Mouse (Mus musculus) MEL (cell line): ENCODE measurements at regions not wholly inside any gene's neighbourhood (a gene's known extent, or its start where the extent isn't known, plus 50 kb on each side); places are given as distances from the start of the nearest gene placed in this dataset.

Experiments
- DNase-seq: peaks from one replicate; pipeline ENCODE4 v3.0.0; 2011; ENCODE audit warnings: low read depth, low spot score
- H3K27ac ChIP-seq: 2 replicates; pipeline ENCODE4 v1.5.1; 2012; ENCODE audit warnings: low read depth, mild to moderate bottlenecking, control low read depth, low read length, moderate library complexity; ENCODE audit not compliant: control insufficient read depth
- H3K27me3 ChIP-seq, 2 experiments: fragments of 150-350 bp in 1 of 2; sonication (generic) in 1 of 2; 2 replicates each; pipeline ENCODE4 v1.6.1; 2012; ENCODE audit warnings: low read length in 2 of 2, mild to moderate bottlenecking in 2 of 2, improper control_type of control experiment in 1 of 2, moderate library complexity in 1 of 2; ENCODE audit not compliant: insufficient read depth in 2 of 2, control insufficient read depth in 1 of 2
- H3K36me3 ChIP-seq, 2 experiments: 2 replicates each; pipeline ENCODE4 v1.6.1; 2012 to 2014; ENCODE audit warnings: low read length in 2 of 2, improper control_type of control experiment in 1 of 2, inconsistent platforms in 1 of 2, mild to moderate bottlenecking in 1 of 2; ENCODE audit not compliant: insufficient read depth in 2 of 2, control insufficient read depth in 1 of 2
- H3K4me1 ChIP-seq, 2 experiments: fragments of 150-350 bp in 1 of 2; sonication (generic) in 1 of 2; 2 replicates each; pipeline ENCODE4 v1.6.1; 2012; ENCODE audit warnings: low read length in 2 of 2, improper control_type of control experiment in 1 of 2, mild to moderate bottlenecking in 1 of 2; ENCODE audit not compliant: insufficient read depth in 2 of 2, control insufficient read depth in 1 of 2
- H3K4me3 ChIP-seq, 2 experiments: fragments of 150-350 bp in 1 of 2; sonication (generic) in 1 of 2; 2 replicates each; pipeline ENCODE4 v1.5.1; 2012; ENCODE audit warnings: low read depth in 2 of 2, low read length in 2 of 2, mild to moderate bottlenecking in 2 of 2, moderate library complexity in 2 of 2, control low read depth in 1 of 2, improper control_type of control experiment in 1 of 2; ENCODE audit not compliant: control insufficient read depth in 1 of 2, insufficient read depth in 1 of 2
- H3K79me2 ChIP-seq: 2 replicates; pipeline ENCODE4 v1.6.1; 2012; ENCODE audit warnings: mild to moderate bottlenecking, low read length, moderate library complexity; ENCODE audit not compliant: control insufficient read depth, poor library complexity, insufficient read depth
- H3K9ac ChIP-seq: 2 replicates; pipeline ENCODE4 v1.6.1; 2012; ENCODE audit warnings: low read depth, mild to moderate bottlenecking, control low read depth, low read length, moderate library complexity; ENCODE audit not compliant: control insufficient read depth, poor library complexity, severe bottlenecking
- H3K9me3 ChIP-seq: fragments of 150-350 bp; sonication (generic); replicated peaks from 2 replicates; pipeline ENCODE4 v1.6.1; 2012; ENCODE audit warnings: mild to moderate bottlenecking, low read length, improper control_type of control experiment, moderate library complexity; ENCODE audit not compliant: insufficient read depth
- CHD2 ChIP-seq: IDR thresholded peaks from 2 replicates; pipeline ENCODE4 v1.6.1; 2011; ENCODE audit warnings: low read length, improper control_type of control experiment
- E2F4 ChIP-seq: IDR thresholded peaks from 2 replicates; pipeline ENCODE4 v1.6.1; 2011; ENCODE audit warnings: low read depth, low read length, improper control_type of control experiment, borderline replicate concordance
- EP300 ChIP-seq, 2 experiments: IDR thresholded peaks; 2 replicates each; pipeline ENCODE4 v1.6.1; 2011; ENCODE audit warnings: improper control_type of control experiment in 2 of 2, low read length in 2 of 2, low read depth in 1 of 2, mild to moderate bottlenecking in 1 of 2
- ETS1 ChIP-seq: IDR thresholded peaks from 2 replicates; pipeline ENCODE4 v1.6.1; 2012; ENCODE audit warnings: low read depth, mild to moderate bottlenecking, inconsistent platforms, low read length, improper control_type of control experiment, moderate library complexity
- GABPA ChIP-seq: IDR thresholded peaks from 2 replicates; pipeline ENCODE4 v1.6.1; 2012; ENCODE audit warnings: low read depth, mild to moderate bottlenecking, inconsistent platforms, low read length, improper control_type of control experiment, moderate library complexity
- JUND ChIP-seq: IDR thresholded peaks from 2 replicates; pipeline ENCODE4 v1.6.1; 2011; ENCODE audit warnings: low read depth, mild to moderate bottlenecking, improper control_type of control experiment, low read length
- MAX ChIP-seq: IDR thresholded peaks from 2 replicates; pipeline ENCODE4 v1.6.1; 2011; ENCODE audit warnings: low read length, improper control_type of control experiment
- MXI1 ChIP-seq: IDR thresholded peaks from 2 replicates; pipeline ENCODE4 v1.6.1; 2011; ENCODE audit warnings: mild to moderate bottlenecking, low read depth, low read length, improper control_type of control experiment
- NELFE ChIP-seq: IDR thresholded peaks from 2 replicates; pipeline ENCODE4 v1.6.1; 2011; ENCODE audit warnings: low read depth, low read length, improper control_type of control experiment
- POLR2A ChIP-seq, 2 experiments: IDR thresholded peaks; 2 replicates each; pipeline ENCODE4 v1.6.1; 2011 to 2012; ENCODE audit warnings: low read length in 2 of 2, mild to moderate bottlenecking in 2 of 2, control low read depth in 1 of 2, improper control_type of control experiment in 1 of 2, low read depth in 1 of 2, moderate library complexity in 1 of 2; ENCODE audit not compliant: control insufficient read depth in 1 of 2, insufficient read depth in 1 of 2, poor library complexity in 1 of 2
- POLR2AphosphoS5 ChIP-seq: IDR thresholded peaks from 2 replicates; pipeline ENCODE4 v1.6.1; 2012; ENCODE audit warnings: low read depth, borderline replicate concordance, mild to moderate bottlenecking, inconsistent platforms, low read length, moderate library complexity, mixed read lengths
- RCOR1 ChIP-seq: IDR thresholded peaks from 2 replicates; pipeline ENCODE4 v1.6.1; 2012; ENCODE audit warnings: low read depth, mild to moderate bottlenecking, inconsistent platforms, low read length, improper control_type of control experiment
- SIN3A ChIP-seq: IDR thresholded peaks from 2 replicates; pipeline ENCODE4 v1.6.1; 2012; ENCODE audit warnings: low read length, improper control_type of control experiment, inconsistent platforms
- TAL1 ChIP-seq: IDR thresholded peaks from 2 replicates; pipeline ENCODE4 v1.6.1; 2012; ENCODE audit warnings: mild to moderate bottlenecking, inconsistent platforms, low read length, moderate library complexity, mixed read lengths
- ZMIZ1 ChIP-seq: IDR thresholded peaks from 2 replicates; pipeline ENCODE4 v1.6.1; 2012; ENCODE audit warnings: low read depth, mild to moderate bottlenecking, inconsistent platforms, low read length, improper control_type of control experiment, moderate library complexity

DNA sequence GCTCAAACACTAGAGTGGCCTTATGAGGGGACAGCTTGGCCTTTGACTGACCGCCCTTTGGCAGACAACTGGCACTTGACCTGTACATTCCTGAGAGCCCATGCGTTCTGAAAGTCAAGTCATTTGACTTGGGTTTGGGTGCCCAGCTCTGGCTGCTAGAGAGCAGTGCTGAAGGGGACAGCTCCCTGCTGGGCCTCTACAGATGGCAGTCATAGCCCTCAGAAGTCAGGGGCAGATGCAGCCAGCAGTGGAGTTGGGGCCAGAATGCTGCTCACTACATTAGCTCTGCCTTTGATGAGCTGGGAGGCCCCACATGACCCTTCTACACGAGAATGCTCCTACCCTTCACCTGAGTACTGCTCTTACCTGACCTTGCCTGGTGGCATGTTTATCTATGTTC, 58.3 kb upstream of the Twist2 start:
- Histone ChIP-seq H3K79me2 (no peaks in the 10 kb centered on the region), H3K9me3 (no peaks in the 10 kb centered on the region), H3K9ac (no peak overlapping the region), H3K4me3 (no peak overlapping the region), H3K36me3 (no peaks in the 10 kb centered on the region), H3K27me3 (no peaks in the 10 kb centered on the region), H3K27ac (no peak overlapping the region), H3K4me1 (no peaks in the 10 kb centered on the region)
- TF ChIP-seq ETS1: no peak
- peak; percentile 18 for DNase-seq

DNA sequence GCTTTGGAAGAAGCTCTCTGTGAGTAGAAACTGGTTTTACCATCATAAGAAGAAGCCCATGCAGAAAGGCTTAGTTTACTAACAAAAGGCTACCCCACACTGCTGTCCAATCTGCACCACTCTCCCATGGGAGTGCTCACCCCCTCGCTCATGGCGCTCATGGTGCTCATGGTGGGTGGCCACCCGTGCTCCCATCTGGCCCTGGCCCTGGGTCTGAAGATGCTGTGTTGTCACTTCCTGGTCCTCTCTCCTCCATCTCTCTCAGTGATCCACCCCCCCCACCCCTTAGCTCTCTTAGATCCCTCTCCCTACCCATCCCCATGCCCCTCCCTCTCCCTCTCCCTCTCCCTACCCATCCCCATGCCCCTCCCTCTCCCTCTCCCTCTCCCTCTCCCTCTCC, 57.2 kb upstream of the Twist2 start:
- Histone ChIP-seq H3K4me1 (no peaks in the 10 kb centered on the region), H3K27me3 (no peaks in the 10 kb centered on the region), H3K36me3 (no peaks in the 10 kb centered on the region), H3K9me3 (no peaks in the 10 kb centered on the region), H3K79me2 (no peaks in the 10 kb centered on the region), H3K27ac (no peak overlapping the region), H3K4me3 (no peak overlapping the region), H3K9ac (no peak overlapping the region)
- no peak for DNase-seq
- no peak for TF ChIP-seq GABPA
- TF ChIP-seq CHD2: no peak
- no peak for TF ChIP-seq TAL1
- TF ChIP-seq MAX: no peak
- TF ChIP-seq NELFE: no peak
- TF ChIP-seq E2F4: no peak
- TF ChIP-seq POLR2AphosphoS5: no peak
- no peak for TF ChIP-seq MXI1

DNA sequence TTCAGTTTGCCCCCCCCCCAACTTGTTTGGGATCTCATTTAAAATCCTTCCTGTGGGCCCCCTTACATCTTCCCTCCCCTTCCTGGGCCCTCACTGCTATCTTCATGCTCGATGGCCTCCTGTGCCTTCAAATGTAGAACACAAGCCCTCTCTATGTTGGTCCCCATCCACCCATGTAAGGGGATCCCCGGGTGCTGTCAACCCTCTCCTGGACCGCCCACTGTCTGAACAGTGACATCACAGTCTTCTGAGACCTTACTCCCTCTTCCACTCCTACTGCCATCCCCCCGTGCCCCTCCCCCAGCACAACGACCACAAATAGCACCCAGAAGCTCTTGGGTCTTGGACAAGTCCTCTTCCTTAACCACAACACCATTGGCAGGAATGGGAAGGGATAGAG, 56.6 kb upstream of the Twist2 start:
- DNase-seq: no peak
- Histone ChIP-seq H3K4me1 (no peaks in the 10 kb centered on the region), H3K27ac (no peak overlapping the region), H3K79me2 (no peaks in the 10 kb centered on the region), H3K36me3 (no peaks in the 10 kb centered on the region), H3K4me3 (no peak overlapping the region), H3K9ac (no peak overlapping the region), H3K9me3 (no peaks in the 10 kb centered on the region), H3K27me3 (no peaks in the 10 kb centered on the region)
- TF ChIP-seq JUND: no peak
- no peak for TF ChIP-seq RCOR1
- no peak for TF ChIP-seq SIN3A
- no peak for TF ChIP-seq EP300 (IDR thresholded peaks at IDR 0.05; ENCODE audit: low read depth in 1 of 2, low read length in 2 of 2)
- TF ChIP-seq MXI1: no peak
- no peak for TF ChIP-seq ZMIZ1
- TF ChIP-seq POLR2A (IDR thresholded peaks at IDR 0.05; ENCODE audit: control insufficient read depth in 1 of 2, insufficient read depth in 1 of 2, low read depth in 1 of 2, low read length in 2 of 2, poor library complexity in 1 of 2): no peak
